Mouse (Mus musculus) heart, postnatal 0 days (tissue): ENCODE results near the gene Spata6.

Experiments used
- CTCF ChIP-seq: IDR thresholded peaks from 2 replicates; pipeline ENCODE4 v1.5.1; 2016; ENCODE audit warnings: antibody characterized with exemption, control low read depth, low read depth
- EP300 ChIP-seq: IDR thresholded peaks from 2 replicates; pipeline ENCODE4 v1.6.1; 2016; ENCODE audit warnings: antibody characterized with exemption, low read depth

GRCm38 (mm10) chr4:111799892-111800291, 80.1 kb downstream of the Spata6 start:
- no peak for TF ChIP-seq CTCF
- TF ChIP-seq EP300 = no peak
